Mouse (Mus musculus): ENCODE data around the gene Cct3.
A peak's percentile ranks its signal among the peaks of the same experiment; 100 is the strongest.
"Not testable (repeated sequence)": the region's sequence is repeated elsewhere in the genome, so short reads cannot be mapped to it uniquely, and the experiment has no call there.

Cct3 gene

GRCm38 (mm10) chr3:88296561-88297318 lies at the start of gene Cct3, which contains the start of gene Tsacc:
TSS of gene Cct3 (plus strand) at chr3:88297116.
TSS of gene Tsacc (minus strand) at chr3:88296999.
- DNase-seq (ENCODE audit: low spot score) = peak; percentile 99

- no peak for DNase-seq (ENCODE audit: low spot score)
Observed at GRCm38 (mm10) chr3:88247666-88248065, 49.2 kb upstream of the Cct3 start.

GRCm38 (mm10) chr3:88248406-88248805 lies 48.5 kb upstream of the Cct3 start:
- DNase-seq (ENCODE audit: low spot score) = no peak

- DNase-seq (ENCODE audit: low spot score) = no peak
Observed at GRCm38 (mm10) chr3:88252739-88253138, 44.2 kb upstream of the Cct3 start.

- peak; percentile 45 for DNase-seq (ENCODE audit: low spot score)
Observed at GRCm38 (mm10) chr3:88254268-88254926, 42.5 kb upstream of the Cct3 start, which contains the start of gene Rhbg. TSS of gene Rhbg (minus strand) at chr3:88254709.

GRCm38 (mm10) chr3:88255950-88256349 lies 41.0 kb upstream of the Cct3 start:
- DNase-seq (ENCODE audit: low spot score) = peak; percentile 46

- no peak for DNase-seq (ENCODE audit: low spot score)
Observed at GRCm38 (mm10) chr3:88256382-88256781, 40.5 kb upstream of the Cct3 start.

GRCm38 (mm10) chr3:88262346-88262745 lies 34.6 kb upstream of the Cct3 start:
- no peak for DNase-seq (ENCODE audit: low spot score)

GRCm38 (mm10) chr3:88268014-88268413 lies 28.9 kb upstream of the Cct3 start:
- not testable (repeated sequence) for DNase-seq (ENCODE audit: low spot score)

- no peak for DNase-seq (ENCODE audit: low spot score)
Observed at GRCm38 (mm10) chr3:88268991-88269390, 27.9 kb upstream of the Cct3 start.

GRCm38 (mm10) chr3:88271298-88271697 lies 25.6 kb upstream of the Cct3 start:
- DNase-seq (ENCODE audit: low spot score) = not testable (repeated sequence)

GRCm38 (mm10) chr3:88271859-88272258 lies 25.1 kb upstream of the Cct3 start:
- DNase-seq (ENCODE audit: low spot score) = no peak

GRCm38 (mm10) chr3:88274002-88274401 lies 22.9 kb upstream of the Cct3 start:
- no peak for DNase-seq (ENCODE audit: low spot score)

- no peak for DNase-seq (ENCODE audit: low spot score)
Observed at GRCm38 (mm10) chr3:88276121-88276520, 20.8 kb upstream of the Cct3 start.

- peak; percentile 56 for DNase-seq (ENCODE audit: low spot score)
Observed at GRCm38 (mm10) chr3:88276529-88277143, 20.3 kb upstream of the Cct3 start.

GRCm38 (mm10) chr3:88280035-88280434 lies 16.9 kb upstream of the Cct3 start:
- DNase-seq (ENCODE audit: low spot score) = no peak

- not testable (repeated sequence) for DNase-seq (ENCODE audit: low spot score)
Observed at GRCm38 (mm10) chr3:88281141-88281916, 15.6 kb upstream of the Cct3 start.

- not testable (repeated sequence) for DNase-seq (ENCODE audit: low spot score)
Observed at GRCm38 (mm10) chr3:88284815-88285564, 11.9 kb upstream of the Cct3 start.

GRCm38 (mm10) chr3:88285565-88285895 lies 11.4 kb upstream of the Cct3 start:
- not testable (repeated sequence) for DNase-seq (ENCODE audit: low spot score)

- no peak for DNase-seq (ENCODE audit: low spot score)
Observed at GRCm38 (mm10) chr3:88287110-88287509, 9.8 kb upstream of the Cct3 start, which contains the start of gene Gm38392. TSS of gene Gm38392 (minus strand) at chr3:88287210.

GRCm38 (mm10) chr3:88288133-88288713 lies 8.7 kb upstream of the Cct3 start:
- DNase-seq (ENCODE audit: low spot score) = not testable (repeated sequence)

All from retina, embryonic 14.5 days (tissue).